Mouse (Mus musculus): ENCODE data around the gene Mob2.
A peak's percentile ranks its signal among the peaks of the same experiment; 100 is the strongest.

Mob2 gene

GRCm38 (mm10) chr7:142080876-142081275, 20.0 kb upstream of the Mob2 start:
- peak in 1 of 2 experiments; percentile 13 for DNase-seq (ENCODE audit: low spot score in 2 of 2)

- DNase-seq (ENCODE audit: low spot score in 2 of 2), result peak in 1 of 2 experiments; percentile 20
These were observed 18.5 kb upstream of the Mob2 start for GRCm38 (mm10) chr7:142079365-142079764.

- DNase-seq (ENCODE audit: low spot score in 2 of 2), result no peak
These were observed 16.3 kb upstream of the Mob2 start for GRCm38 (mm10) chr7:142077138-142077537.

- DNase-seq (ENCODE audit: low spot score in 2 of 2), result no peak
These were observed 13.5 kb upstream of the Mob2 start for GRCm38 (mm10) chr7:142074146-142074886.

- no peak for DNase-seq (ENCODE audit: low spot score in 2 of 2)
These were observed 10.9 kb upstream of the Mob2 start for GRCm38 (mm10) chr7:142071717-142072116.

GRCm38 (mm10) chr7:142071212-142071578, 10.3 kb upstream of the Mob2 start:
- no peak for DNase-seq (ENCODE audit: low spot score in 2 of 2)

- DNase-seq (ENCODE audit: low spot score in 2 of 2), result peak; percentile 79 to 90
These were observed 9.8 kb upstream of the Mob2 start for GRCm38 (mm10) chr7:142070458-142071211.

GRCm38 (mm10) chr7:142068429-142068828, 7.6 kb upstream of the Mob2 start:
- no peak for DNase-seq (ENCODE audit: low spot score in 2 of 2)

- peak in 1 of 2 experiments; percentile 51 for DNase-seq (ENCODE audit: low spot score in 2 of 2)
These were observed 507 bp downstream of the Mob2 start for GRCm38 (mm10) chr7:142060185-142060930.

- DNase-seq (ENCODE audit: low spot score in 2 of 2), result peak in 1 of 2 experiments; percentile 37
These were observed 1.8 kb downstream of the Mob2 start for GRCm38 (mm10) chr7:142059024-142059423.

GRCm38 (mm10) chr7:142057121-142057520, 3.7 kb downstream of the Mob2 start:
- DNase-seq (ENCODE audit: low spot score in 2 of 2), result no peak

GRCm38 (mm10) chr7:142056601-142057061, 4.2 kb downstream of the Mob2 start:
- no peak for DNase-seq (ENCODE audit: low spot score in 2 of 2)

GRCm38 (mm10) chr7:142055431-142055830, 5.4 kb downstream of the Mob2 start:
- no peak for DNase-seq (ENCODE audit: low spot score in 2 of 2)

GRCm38 (mm10) chr7:142050536-142050935, 10.3 kb downstream of the Mob2 start:
- no peak for DNase-seq (ENCODE audit: low spot score in 2 of 2)

GRCm38 (mm10) chr7:142045932-142046331, 14.9 kb downstream of the Mob2 start:
- DNase-seq (ENCODE audit: low spot score in 2 of 2), result no peak

GRCm38 (mm10) chr7:142045344-142045743, 15.5 kb downstream of the Mob2 start:
- DNase-seq (ENCODE audit: low spot score in 2 of 2), result no peak

- no peak for DNase-seq (ENCODE audit: low spot score in 2 of 2)
These were observed 20.1 kb downstream of the Mob2 start for GRCm38 (mm10) chr7:142040756-142041155.

GRCm38 (mm10) chr7:142037553-142038170, 23.2 kb downstream of the Mob2 start:
- peak; percentile 39 to 69 for DNase-seq (ENCODE audit: low spot score in 2 of 2)

- no peak for DNase-seq (ENCODE audit: low spot score in 2 of 2)
These were observed 25.6 kb downstream of the Mob2 start for GRCm38 (mm10) chr7:142035048-142035811.

GRCm38 (mm10) chr7:142034198-142034597, 26.7 kb downstream of the Mob2 start:
- DNase-seq (ENCODE audit: low spot score in 2 of 2), result no peak

GRCm38 (mm10) chr7:142030073-142030472, 30.8 kb downstream of the Mob2 start:
- no peak for DNase-seq (ENCODE audit: low spot score in 2 of 2)
